Mouse (Mus musculus) megakaryocyte-erythroid progenitor cell, adult 5 weeks (primary cell): ENCODE measurements around the gene Rdh14. TPM values are rescaled to one million over a fixed set of nuclear protein-coding genes. Genes with fewer than 3 reads are reported as not detected.

ENCODE experiments used
- polyA plus RNA-seq: library from polyadenylated mRNA; stranded (reverse); fragments of >175 nt; gene quantifications from 2 replicates; pipeline ENCODE4 v1.2.3, GENCODE M21; 2012

The Rdh14 gene
- 9.7 and 12.3 TPM in 2 replicates for polyA plus RNA-seq

GRCm38 (mm10) chr12:10390671-10391441 is at the start of gene Rdh14:
TSS of gene Rdh14 (plus strand) at chr12:10390772.

GRCm38 (mm10) chr12:10369673-10370072 is 20.9 kb upstream of the Rdh14 start, which contains the start of gene Nt5c1b:
TSS of gene Nt5c1b (plus strand) at chr12:10369973.

Other genes with a start within 250 kb of the Rdh14 start
- not detected in 2 replicates for gene Nt5c1b, start 20.8 kb upstream of the Rdh14 start, polyA plus RNA-seq